Mouse (Mus musculus) midbrain, embryonic 15.5 days (tissue): ENCODE measurements at regions not wholly inside any gene's neighbourhood (a gene's known extent, or its start where the extent isn't known, plus 50 kb on each side); places are given as distances from the start of the nearest gene placed in this dataset.

Experiments
- ATAC-seq: fragments of 200-750 bp; cut with Nextera tagmentation; replicated peaks from 2 replicates; pipeline ENCODE4 v1.8.0; 2017; ENCODE audit warnings: moderate TSS enrichment
- H3K27ac ChIP-seq: fragments of 300-500 bp; sonication (generic); 2 replicates; pipeline ENCODE4 v1.5.1; 2015; ENCODE audit warnings: mild to moderate bottlenecking, inconsistent platforms
- H3K27me3 ChIP-seq: fragments of 300-500 bp; sonication (generic); replicated peaks from 2 replicates; pipeline ENCODE4 v1.6.1; 2015; ENCODE audit warnings: inconsistent platforms
- H3K36me3 ChIP-seq: fragments of 300-500 bp; sonication (generic); replicated peaks from 2 replicates; pipeline ENCODE4 v1.6.1; 2015; ENCODE audit warnings: inconsistent platforms
- H3K4me1 ChIP-seq: fragments of 300-500 bp; sonication (generic); 2 replicates; pipeline ENCODE4 v1.6.1; 2015; ENCODE audit warnings: inconsistent platforms
- H3K4me2 ChIP-seq: fragments of 300-500 bp; sonication (generic); 2 replicates; pipeline ENCODE4 v1.6.1; 2015; ENCODE audit warnings: inconsistent platforms, mild to moderate bottlenecking, moderate library complexity
- H3K4me3 ChIP-seq: fragments of 300-500 bp; sonication (generic); 2 replicates; pipeline ENCODE4 v1.5.1; 2015; ENCODE audit warnings: mild to moderate bottlenecking, inconsistent platforms
- H3K9ac ChIP-seq: fragments of 300-500 bp; sonication (generic); 2 replicates; pipeline ENCODE4 v1.6.1; 2015; ENCODE audit warnings: mild to moderate bottlenecking, inconsistent platforms
- H3K9me3 ChIP-seq: fragments of 300-500 bp; sonication (generic); 2 replicates; pipeline ENCODE4 v1.6.1; 2016; ENCODE audit warnings: inconsistent platforms
- WGBS: fragments of 180-500 bp; shearing (Covaris S2); methylation state at CpG from one replicate; pipeline ENCODE4 v1.1.7; 2015; ENCODE audit warnings: mixed read lengths; 5-methylcytosine and 5-hydroxymethylcytosine counted together

DNA sequence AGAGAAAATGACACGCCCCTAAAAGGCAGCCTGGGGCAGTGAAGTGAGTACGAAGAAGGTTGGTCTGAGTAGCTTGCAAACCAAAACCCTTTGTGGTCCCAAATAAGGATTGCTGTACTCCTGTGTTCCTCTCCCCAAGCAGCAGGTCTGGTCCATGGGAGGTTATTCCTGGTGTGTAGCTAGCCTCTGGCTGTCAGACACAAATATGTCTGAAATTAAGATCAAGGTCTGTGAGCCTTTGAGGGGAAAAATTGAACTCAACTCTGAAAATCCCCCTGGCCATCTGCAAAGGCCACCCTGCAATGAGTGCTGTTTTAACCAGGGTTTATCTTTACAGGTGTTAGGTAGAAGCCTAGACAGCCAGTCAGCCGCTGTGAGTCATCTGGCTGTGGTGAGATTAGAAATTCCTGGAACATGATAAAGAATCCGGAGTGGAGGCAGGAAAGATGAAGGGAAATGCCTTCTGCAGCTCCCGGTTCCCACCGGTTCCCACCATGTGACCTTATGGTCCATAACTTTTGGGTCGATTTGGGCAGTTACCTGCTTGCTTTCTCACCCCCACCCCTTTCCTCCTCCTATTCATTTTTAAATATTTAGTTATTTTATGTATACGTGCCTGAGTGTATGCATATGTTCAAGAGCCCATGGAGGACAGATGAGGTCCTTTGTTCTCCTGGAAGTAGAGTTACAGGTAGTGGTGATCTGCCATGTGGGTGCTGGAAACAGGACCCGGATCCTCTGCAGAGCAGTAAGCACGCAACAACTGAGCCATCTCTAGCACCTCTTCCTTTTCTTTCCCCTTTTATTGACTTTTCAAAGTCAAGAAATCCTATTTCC lies 155.6 kb upstream of the Dmrta1 start:
- Histone ChIP-seq H3K4me2 (peak overlapping the region; percentile 82), H3K9ac (no peak overlapping the region), H3K4me1 (peaks cover 7% of the 10 kb centered on the region), H3K36me3 (no peaks in the 10 kb centered on the region), H3K9me3 (no peaks in the 10 kb centered on the region), H3K27me3 (peaks cover 31% of the 10 kb centered on the region), H3K27ac (no peak overlapping the region), H3K4me3 (peak overlapping the region; percentile 44)
- 13% methylated on average over 10 of the region's 10 CpGs for WGBS
- no peak for ATAC-seq

GRCm38 (mm10) chr4:89518027-89518426 lies 161.2 kb upstream of the Dmrta1 start:
- WGBS = 94% methylated on average over 3 of the region's 3 CpGs
- ATAC-seq = no peak

DNA sequence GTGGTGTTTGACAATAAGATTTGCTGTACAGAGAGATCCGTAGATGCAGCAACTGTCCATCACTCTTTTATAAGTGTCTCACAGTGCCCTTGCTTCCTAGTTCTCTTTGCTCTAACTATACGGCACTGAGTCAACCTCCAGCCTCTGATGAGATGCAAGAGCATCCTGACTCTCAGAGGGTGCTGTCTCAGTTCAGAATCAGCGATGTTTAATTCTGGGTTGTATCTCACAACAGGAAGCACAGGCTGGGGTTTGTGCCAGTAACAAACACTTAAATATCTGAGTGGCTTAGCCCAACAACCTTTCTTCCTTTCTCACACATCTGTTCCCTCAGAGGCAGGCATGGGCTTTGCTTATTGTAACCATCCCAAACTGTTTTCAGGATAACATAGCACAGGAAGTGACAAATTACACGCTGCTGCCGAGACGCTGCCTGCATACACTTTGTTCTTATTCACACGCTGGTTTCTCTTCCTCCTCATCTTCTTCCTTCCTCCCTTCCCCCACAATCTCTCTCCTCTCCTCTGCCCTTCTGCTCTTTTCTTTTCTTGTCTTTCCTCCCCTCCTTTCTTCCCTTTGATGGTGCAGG lies 163.3 kb upstream of the Dmrta1 start:
- 43% methylated on average over 7 of the region's 7 CpGs for WGBS
- Histone ChIP-seq H3K9ac (no peak overlapping the region), H3K36me3 (no peaks in the 10 kb centered on the region), H3K4me3 (no peak overlapping the region), H3K27ac (no peak overlapping the region), H3K9me3 (no peaks in the 10 kb centered on the region), H3K4me1 (no peaks in the 10 kb centered on the region), H3K27me3 (no peaks in the 10 kb centered on the region), H3K4me2 (no peak overlapping the region)
- no peak for ATAC-seq

More at GRCm38 (mm10) chr4:89518027-89518426, 161.2 kb upstream of the Dmrta1 start:
- Histone ChIP-seq H3K4me3 (no peak overlapping the region), H3K9ac (no peak overlapping the region), H3K4me1 (no peaks in the 10 kb centered on the region), H3K27me3 (peaks cover 7% of the 10 kb centered on the region; the same call in 1 of the 2 replicates), H3K9me3 (no peaks in the 10 kb centered on the region), H3K36me3 (no peaks in the 10 kb centered on the region), H3K4me2 (no peak overlapping the region), H3K27ac (no peak overlapping the region)

DNA sequence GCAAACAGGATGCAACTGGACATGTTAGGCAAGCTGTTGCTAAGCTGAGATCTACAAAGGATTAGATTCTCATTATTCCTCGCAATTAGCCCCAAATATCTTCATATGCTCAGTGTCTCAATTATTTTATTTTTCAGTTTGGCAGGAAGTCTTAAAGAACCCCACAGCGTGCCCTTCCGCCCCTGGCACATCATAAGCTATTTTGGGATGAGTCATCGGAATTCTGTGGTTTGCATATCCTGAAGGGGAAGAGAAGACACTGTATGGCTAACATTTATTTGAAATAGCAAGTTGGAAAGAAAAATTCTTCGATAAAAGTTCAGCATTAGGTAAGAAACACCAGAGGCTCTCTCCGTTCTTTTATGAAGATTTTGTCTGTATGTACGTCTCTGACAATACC lies 164.3 kb upstream of the Dmrta1 start:
- 89% methylated on average over 7 of the region's 7 CpGs for WGBS
- Histone ChIP-seq H3K9ac (no peak overlapping the region), H3K27ac (no peak overlapping the region), H3K4me1 (no peaks in the 10 kb centered on the region), H3K27me3 (no peaks in the 10 kb centered on the region), H3K4me3 (no peak overlapping the region), H3K36me3 (no peaks in the 10 kb centered on the region), H3K4me2 (no peak overlapping the region), H3K9me3 (no peaks in the 10 kb centered on the region)
- no peak for ATAC-seq

DNA sequence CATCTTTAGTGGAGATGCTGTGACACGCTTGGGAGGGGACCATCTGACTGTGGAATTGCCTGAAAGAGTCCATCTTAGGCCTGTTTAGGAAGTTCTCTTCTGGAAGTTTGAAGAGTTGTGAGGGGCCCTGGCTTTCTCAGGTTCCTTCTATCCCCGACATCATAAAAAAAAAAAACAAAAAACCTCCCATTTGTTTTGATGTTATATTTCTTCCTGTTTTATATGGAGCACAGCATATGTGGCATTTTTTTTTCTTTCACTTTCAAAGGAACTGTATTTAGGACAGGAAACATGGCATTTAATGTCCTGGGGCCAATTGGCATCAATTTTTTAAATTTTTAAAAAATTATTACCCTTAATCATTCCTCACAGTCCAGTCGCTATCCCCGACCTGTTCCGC lies 168.6 kb upstream of the Dmrta1 start:
- Histone ChIP-seq H3K9me3 (no peaks in the 10 kb centered on the region), H3K4me1 (no peaks in the 10 kb centered on the region; the same call in 1 of the 2 replicates), H3K36me3 (no peaks in the 10 kb centered on the region), H3K9ac (no peak overlapping the region), H3K27me3 (no peaks in the 10 kb centered on the region), H3K27ac (no peak overlapping the region), H3K4me2 (no peak overlapping the region), H3K4me3 (no peak overlapping the region)
- no peak for ATAC-seq
- WGBS = 86% methylated on average over 5 of the region's 5 CpGs

DNA sequence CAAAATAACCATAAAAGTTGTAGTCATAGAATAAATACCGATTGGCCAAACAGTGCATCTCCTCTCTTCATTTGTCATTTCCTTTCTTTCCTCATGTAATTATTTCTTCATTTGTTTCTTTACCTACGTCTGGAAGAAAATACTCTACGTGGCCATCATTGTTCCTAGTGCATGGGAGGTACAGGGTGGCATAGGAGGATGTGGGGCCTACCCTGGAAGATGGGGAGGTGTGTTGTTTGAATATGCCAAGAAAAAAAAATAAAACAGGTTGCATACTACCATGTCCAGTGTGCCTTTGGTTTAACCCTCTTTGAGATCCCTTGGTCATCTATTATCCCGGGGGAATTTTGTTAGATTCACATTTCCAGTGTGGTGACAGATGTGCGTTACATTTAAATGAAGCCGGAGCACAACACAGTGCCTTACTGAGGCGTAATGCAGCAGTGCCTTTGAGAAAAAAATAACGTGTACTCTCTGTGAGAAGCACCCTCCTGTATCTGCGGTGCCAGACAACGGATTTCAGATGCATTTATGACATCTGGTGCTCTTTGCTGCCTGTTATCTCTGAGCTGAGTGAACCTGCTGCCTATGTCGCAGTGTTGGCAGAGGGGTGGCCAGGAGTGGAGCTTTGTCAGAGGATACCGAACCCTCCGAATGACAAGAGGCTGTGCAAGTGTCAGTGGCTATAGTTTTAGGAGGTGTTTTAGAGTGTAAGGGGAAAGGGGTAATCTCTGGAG lies 169.4 kb upstream of the Dmrta1 start:
- no peak for ATAC-seq
- no peaks in the 10 kb centered on the region; the same call in 1 of the 2 replicates for H3K4me1 ChIP-seq
- H3K4me3 ChIP-seq = no peak overlapping the region
- 82% methylated on average over 13 of the region's 13 CpGs for WGBS
- H3K4me2 ChIP-seq = no peak overlapping the region
- no peak overlapping the region for H3K9ac ChIP-seq
- no peaks in the 10 kb centered on the region for H3K27me3 ChIP-seq
- no peaks in the 10 kb centered on the region for H3K9me3 ChIP-seq
- no peaks in the 10 kb centered on the region for H3K36me3 ChIP-seq
- no peak overlapping the region for H3K27ac ChIP-seq

DNA sequence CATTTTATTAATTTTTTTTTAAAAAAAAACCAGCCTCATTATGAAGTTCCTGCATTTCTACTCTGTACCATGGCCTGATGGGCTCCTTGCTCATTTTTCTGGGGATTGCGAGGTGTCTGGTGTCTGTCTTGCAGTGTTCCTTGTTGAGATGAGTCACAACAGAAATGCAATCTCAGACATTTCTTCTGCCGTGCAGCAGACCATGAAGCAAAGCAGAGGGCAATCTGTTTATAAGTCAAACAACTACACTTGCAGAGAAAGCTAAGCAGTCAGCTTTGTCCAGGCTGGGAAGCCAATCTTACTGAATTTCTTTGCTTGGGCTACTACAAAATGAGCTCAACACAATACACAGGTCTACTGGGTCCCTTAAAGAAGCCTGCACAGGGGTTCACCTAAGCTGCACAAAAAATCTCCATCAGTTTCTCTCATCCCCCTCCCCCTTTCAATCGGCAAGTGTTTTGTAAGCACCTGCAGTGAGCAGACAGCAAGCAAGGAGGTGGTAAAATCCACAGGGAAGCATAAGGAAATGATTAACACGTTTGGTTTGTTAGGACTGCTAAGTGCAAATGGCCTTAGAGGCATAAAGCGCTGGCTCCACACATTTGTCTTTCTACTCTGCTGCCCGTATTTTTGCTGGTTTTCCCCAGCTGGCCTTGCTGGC lies 171.0 kb upstream of the Dmrta1 start:
- Histone ChIP-seq H3K9ac (no peak overlapping the region), H3K27me3 (no peaks in the 10 kb centered on the region), H3K4me2 (no peak overlapping the region), H3K27ac (no peak overlapping the region), H3K4me3 (no peak overlapping the region), H3K4me1 (no peaks in the 10 kb centered on the region; the same call in 1 of the 2 replicates), H3K36me3 (no peaks in the 10 kb centered on the region), H3K9me3 (no peaks in the 10 kb centered on the region)
- no peak for ATAC-seq
- 41% methylated on average over 6 of the region's 6 CpGs for WGBS

- no peak overlapping the region for H3K9ac ChIP-seq
- no peak overlapping the region for H3K4me2 ChIP-seq
- ATAC-seq = 0 out of 2 replicates have a peak, but pooled peaks have one; percentile 56
- no peak overlapping the region for H3K4me3 ChIP-seq
- H3K27me3 ChIP-seq = no peaks in the 10 kb centered on the region
- H3K27ac ChIP-seq = no peak overlapping the region
- H3K4me1 ChIP-seq = no peaks in the 10 kb centered on the region; the same call in 1 of the 2 replicates
- 9% methylated on average over 6 of the region's 6 CpGs for WGBS
- H3K9me3 ChIP-seq = no peaks in the 10 kb centered on the region
- H3K36me3 ChIP-seq = no peaks in the 10 kb centered on the region
Measured at GRCm38 (mm10) chr4:89505368-89505819, 173.8 kb upstream of the Dmrta1 start.

GRCm38 (mm10) chr4:89500232-89500631 lies 179.0 kb upstream of the Dmrta1 start:
- H3K36me3 ChIP-seq = no peaks in the 10 kb centered on the region
- no peaks in the 10 kb centered on the region for H3K9me3 ChIP-seq
- no peak overlapping the region for H3K27ac ChIP-seq
- no peak overlapping the region for H3K4me2 ChIP-seq
- no peak for ATAC-seq
- no peaks in the 10 kb centered on the region for H3K4me1 ChIP-seq
- no peak overlapping the region for H3K9ac ChIP-seq
- H3K4me3 ChIP-seq = no peak overlapping the region
- H3K27me3 ChIP-seq = no peaks in the 10 kb centered on the region
- 78% methylated on average over 4 of the region's 4 CpGs for whole genome bisulfite sequencing

DNA sequence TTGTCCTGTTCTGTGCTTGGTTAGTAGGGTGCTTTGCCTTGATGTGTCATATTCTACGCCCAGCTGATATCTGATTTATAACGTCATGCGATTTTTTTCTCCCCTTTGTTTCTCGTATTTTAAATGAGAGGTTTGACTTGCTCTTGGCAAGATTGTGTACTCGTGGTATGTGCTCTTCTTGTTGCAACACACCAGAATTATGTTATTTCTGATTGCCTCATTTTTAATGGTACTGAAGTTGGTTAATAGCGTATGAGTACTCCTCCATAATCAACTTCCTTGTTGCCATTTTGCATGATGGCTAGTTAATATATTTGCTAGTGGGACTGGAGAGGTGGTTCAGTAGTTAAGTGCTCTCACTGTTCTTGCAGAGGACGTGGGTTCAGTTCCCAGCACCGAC lies 180.1 kb upstream of the Cdkn2b start:
- no peak for ATAC-seq
- Histone ChIP-seq H3K36me3 (no peaks in the 10 kb centered on the region), H3K4me2 (no peak overlapping the region), H3K4me1 (no peaks in the 10 kb centered on the region), H3K9ac (no peak overlapping the region), H3K4me3 (no peak overlapping the region), H3K27me3 (no peaks in the 10 kb centered on the region), H3K9me3 (no peaks in the 10 kb centered on the region), H3K27ac (no peak overlapping the region)
- WGBS = 91% methylated on average over 8 of the region's 8 CpGs

GRCm38 (mm10) chr4:89487416-89488165 lies 176.8 kb upstream of the Cdkn2b start:
- no peaks in the 10 kb centered on the region for H3K27me3 ChIP-seq
- no peaks in the 10 kb centered on the region for H3K4me1 ChIP-seq
- no peak overlapping the region for H3K4me2 ChIP-seq
- H3K27ac ChIP-seq = no peak overlapping the region
- H3K4me3 ChIP-seq = no peak overlapping the region
- 84% methylated on average over 5 of the region's 5 CpGs for WGBS
- no peak overlapping the region for H3K9ac ChIP-seq
- H3K36me3 ChIP-seq = no peaks in the 10 kb centered on the region
- no peaks in the 10 kb centered on the region for H3K9me3 ChIP-seq
- no peak for ATAC-seq
